Comparison of ENCODE assay signal across 21 mouse cellular contexts in the genomic region with DNA sequence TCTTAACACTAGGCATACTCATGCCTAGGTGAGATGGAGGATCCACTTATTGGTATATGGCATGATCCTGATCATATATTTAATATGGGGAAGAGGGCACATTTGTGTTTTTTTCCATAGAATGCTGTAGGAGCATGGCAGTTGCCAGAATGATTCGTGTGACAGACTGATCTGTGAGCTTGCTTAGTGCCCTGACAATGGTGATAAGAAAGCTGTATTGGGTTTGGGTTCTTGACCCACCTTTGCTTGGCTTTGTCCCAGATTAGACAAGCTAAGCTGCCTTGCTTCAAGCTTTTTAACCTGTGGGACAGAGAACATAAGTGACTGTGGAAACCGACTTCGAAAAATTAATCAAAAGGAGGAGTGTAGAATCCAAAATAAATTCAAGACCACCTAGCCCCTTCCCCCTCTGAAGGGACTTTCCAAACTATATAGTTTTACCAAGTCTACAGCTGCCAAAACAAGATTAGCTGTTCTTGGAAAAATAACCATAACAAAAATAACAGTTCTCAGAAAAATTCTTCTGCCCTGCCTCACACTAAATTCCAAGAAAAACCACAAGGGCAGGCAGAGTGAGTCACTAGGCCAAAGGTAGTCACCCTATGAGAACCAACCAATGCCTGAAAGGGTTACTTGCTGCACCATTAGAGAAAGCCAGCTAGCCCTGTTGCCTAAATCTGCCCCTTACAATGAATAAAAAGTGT.
DNase-seq lines count a peak whose midpoint lies in the region; ATAC-seq and TF ChIP-seq lines count a peak whose summit lies in the region.
"Had no signal": no experiment of that assay in that cellular context is flagged by ENCODE, and none has a peak within 500 bp of the region (broad histone marks: within the 10 kb centered on the region; RNA-seq: fewer than 3 reads in every experiment).

No protein-coding gene starts in this region.

- ATAC-seq in G1E (ENCODE audit: extremely low read depth, insufficient number of reproducible peaks, low FRiP score, poor library complexity, severe bottlenecking) = peak; percentile 78
- ATAC-seq in liver, postnatal 0 days = peak; percentile 64
- ATAC-seq: CD4-positive, CD25-positive, alpha-beta regulatory T cell, adult 4 months; forebrain, embryonic 13.5 days; midbrain, embryonic 13.5 days had no signal

- no peaks in the 10 kb centered on the region for H3K36me3 ChIP-seq in G1E (replicated peaks)
- H3K36me3 ChIP-seq in liver, postnatal 0 days (replicated peaks; ENCODE audit: insufficient read depth, low read length) = no peaks in the 10 kb centered on the region
- H3K36me3 ChIP-seq: embryonic facial prominence, embryonic 10.5 days; hindbrain, embryonic 10.5 days; midbrain, embryonic 13.5 days; neural tube, embryonic 13.5 days had no signal

- TF ChIP-seq EP300 in liver, postnatal 0 days (IDR thresholded peaks at IDR 0.05; ENCODE audit: low read depth) = no peak

- peak; percentile 82 for DNase-seq in 3T3-L1 (ENCODE audit: low read depth, low spot score)
- DNase-seq in G1E (ENCODE audit: low spot score) = no peak
- peak; percentile 51 for DNase-seq in c-Kit-positive CD71-positive TER-119-positive erythroid progenitor cells, embryonic 14.5 days (ENCODE audit: low spot score)
- DNase-seq in liver, postnatal 0 days = no peak
- no peak for DNase-seq in lung, postnatal 10 days
- DNase-seq in gastrocnemius, postnatal 4 days (ENCODE audit: low spot score in 2 of 2) = no peak
- DNase-seq in heart, adult 18-20 months = no peak
- DNase-seq: adrenal gland, postnatal 14 days; cerebellum, adult 11-12 months; cerebellum, postnatal 36 days; kidney, adult 2 months; kidney, postnatal 10 days; spleen, adult 18-20 months; thymus, postnatal 4 days had no signal

- H3K9ac ChIP-seq in liver, postnatal 0 days (replicated peaks) = no peak overlapping the region
- H3K9ac ChIP-seq: forebrain, embryonic 13.5 days; midbrain, embryonic 13.5 days; neural tube, embryonic 13.5 days had no signal

- no peak overlapping the region for H3K27ac ChIP-seq in liver, postnatal 0 days (ENCODE audit: low read depth)
- H3K27ac ChIP-seq: embryonic facial prominence, embryonic 10.5 days; forebrain, embryonic 13.5 days; hindbrain, embryonic 10.5 days; layer of hippocampus, adult 2 months; midbrain, embryonic 13.5 days; neural tube, embryonic 13.5 days had no signal

- H3K27me3 ChIP-seq in G1E (ENCODE audit: insufficient read depth, low read length) = no peaks in the 10 kb centered on the region
- H3K27me3 ChIP-seq in liver, postnatal 0 days (ENCODE audit: insufficient read depth, low read length) = no peaks in the 10 kb centered on the region
- H3K27me3 ChIP-seq: forebrain, embryonic 13.5 days; midbrain, embryonic 13.5 days; neural tube, embryonic 13.5 days had no signal

- H3K4me3 ChIP-seq in G1E (ENCODE audit: low read depth, low read length) = no peak overlapping the region
- no peak overlapping the region for H3K4me3 ChIP-seq in liver, postnatal 0 days (ENCODE audit: low read depth, low read length)
- H3K4me3 ChIP-seq: embryonic facial prominence, embryonic 10.5 days; forebrain, embryonic 13.5 days; hindbrain, embryonic 10.5 days; layer of hippocampus, adult 2 months; midbrain, embryonic 13.5 days; neural tube, embryonic 13.5 days had no signal

- no peak overlapping the region for H3K4me2 ChIP-seq in liver, postnatal 0 days (ENCODE audit: low read depth, low read length)
- H3K4me2 ChIP-seq: forebrain, embryonic 13.5 days; midbrain, embryonic 13.5 days; neural tube, embryonic 13.5 days had no signal

- H3K9me3 ChIP-seq in G1E (replicated peaks) = peaks cover 5% of the 10 kb centered on the region; the same call in 1 of the 2 replicates
- H3K9me3 ChIP-seq in liver, postnatal 0 days (ENCODE audit: low read length) = no peaks in the 10 kb centered on the region
- H3K9me3 ChIP-seq: embryonic facial prominence, embryonic 10.5 days; forebrain, embryonic 13.5 days; hindbrain, embryonic 10.5 days; midbrain, embryonic 13.5 days; neural tube, embryonic 13.5 days had no signal

- WGBS in liver, postnatal 0 days (ENCODE audit: insufficient replicate concordance) = 70% methylated on average over 3 of the region's 3 CpGs

- no peak for TF ChIP-seq CTCF in G1E (IDR thresholded peaks at IDR 0.05; ENCODE audit: low read depth, low read length)
- no peak for TF ChIP-seq CTCF in liver, postnatal 0 days (IDR thresholded peaks at IDR 0.05; ENCODE audit: low read depth)

- H3K4me1 ChIP-seq in G1E (ENCODE audit: insufficient read depth, low read depth, low read length) = peaks cover 19% of the 10 kb centered on the region
- H3K4me1 ChIP-seq in liver, postnatal 0 days (ENCODE audit: insufficient read depth) = no peaks in the 10 kb centered on the region
- H3K4me1 ChIP-seq: embryonic facial prominence, embryonic 10.5 days; forebrain, embryonic 13.5 days; hindbrain, embryonic 10.5 days; midbrain, embryonic 13.5 days; neural tube, embryonic 13.5 days had no signal

Comparison
In these comparisons a context has a peak if more than half of its experiments do, and no peak if none do; other contexts are left out.
1. DNase-seq: peak in 3T3-L1 (single experiment) and c-Kit-positive CD71-positive TER-119-positive erythroid progenitor cells, embryonic 14.5 days (single experiment); none in G1E (single experiment), liver, postnatal 0 days (single experiment), lung, postnatal 10 days (single experiment), gastrocnemius, postnatal 4 days (0 of 2) and heart, adult 18-20 months (0 of 2).